Mouse (Mus musculus) adrenal gland, adult (tissue): ENCODE results near the gene Aasdh.
A peak's percentile ranks its signal among the peaks of the same experiment; 100 is the strongest.
"Not testable (repeated sequence)": the region's sequence is repeated elsewhere in the genome, so short reads cannot be mapped to it uniquely, and the experiment has no call there.

Experiments used
- DNase-seq, 2 experiments: peaks; one replicate each; pipeline ENCODE4 v3.0.0; 2022 to 2023; ENCODE audit warnings: low spot score in 1 of 2; ENCODE audit not compliant: inconsistent age in 2 of 2

Aasdh gene

GRCm38 (mm10) chr5:76912522-76912921 is 7.2 kb upstream of the Aasdh start:
- not testable (repeated sequence) for DNase-seq

- DNase-seq, result no peak
Observed at GRCm38 (mm10) chr5:76910807-76911206, 5.5 kb upstream of the Aasdh start.

- no peak for DNase-seq
Observed at GRCm38 (mm10) chr5:76906155-76906499, 813 bp upstream of the Aasdh start.

- peak in 1 of 2 experiments; percentile 47 for DNase-seq
Observed at GRCm38 (mm10) chr5:76904713-76905404, 455 bp downstream of the Aasdh start.

- no peak for DNase-seq
Observed at GRCm38 (mm10) chr5:76902131-76902530, 3.2 kb downstream of the Aasdh start.

- DNase-seq, result no peak
Observed at GRCm38 (mm10) chr5:76893084-76893483, 12.2 kb downstream of the Aasdh start.

GRCm38 (mm10) chr5:76892608-76893007 is 12.7 kb downstream of the Aasdh start:
- DNase-seq, result no peak

- no peak for DNase-seq
Observed at GRCm38 (mm10) chr5:76887011-76887410, 18.3 kb downstream of the Aasdh start.

GRCm38 (mm10) chr5:76884107-76884506 is 21.2 kb downstream of the Aasdh start:
- DNase-seq, result no peak

GRCm38 (mm10) chr5:76876106-76876758 is 29.1 kb downstream of the Aasdh start:
- DNase-seq, result peak; percentile 14 to 46

GRCm38 (mm10) chr5:76869553-76869952 is 35.8 kb downstream of the Aasdh start:
- DNase-seq, result no peak

GRCm38 (mm10) chr5:76868693-76869286 is 36.5 kb downstream of the Aasdh start:
- peak; percentile 21 to 69 for DNase-seq

- no peak for DNase-seq
Observed at GRCm38 (mm10) chr5:76866819-76867218, 38.5 kb downstream of the Aasdh start.

GRCm38 (mm10) chr5:76858444-76858843 is 46.9 kb downstream of the Aasdh start:
- DNase-seq, result no peak

- DNase-seq, result peak; percentile 30 to 54
Observed at GRCm38 (mm10) chr5:76857103-76858015, 48.0 kb downstream of the Aasdh start.

GRCm38 (mm10) chr5:76855829-76856600 is 49.3 kb downstream of the Aasdh start:
- DNase-seq, result no peak

GRCm38 (mm10) chr5:76853549-76853948 is 51.8 kb downstream of the Aasdh start:
- peak; percentile 82 to 93 for DNase-seq

- DNase-seq, result no peak
Observed at GRCm38 (mm10) chr5:76851316-76851715, 54.0 kb downstream of the Aasdh start.

- peak; percentile 72 to 82 for DNase-seq
Observed at GRCm38 (mm10) chr5:76847106-76847505, 58.2 kb downstream of the Aasdh start.

GRCm38 (mm10) chr5:76844618-76845186 is 60.6 kb downstream of the Aasdh start:
- DNase-seq, result peak in 1 of 2 experiments; percentile 51
